In the genomic region with DNA sequence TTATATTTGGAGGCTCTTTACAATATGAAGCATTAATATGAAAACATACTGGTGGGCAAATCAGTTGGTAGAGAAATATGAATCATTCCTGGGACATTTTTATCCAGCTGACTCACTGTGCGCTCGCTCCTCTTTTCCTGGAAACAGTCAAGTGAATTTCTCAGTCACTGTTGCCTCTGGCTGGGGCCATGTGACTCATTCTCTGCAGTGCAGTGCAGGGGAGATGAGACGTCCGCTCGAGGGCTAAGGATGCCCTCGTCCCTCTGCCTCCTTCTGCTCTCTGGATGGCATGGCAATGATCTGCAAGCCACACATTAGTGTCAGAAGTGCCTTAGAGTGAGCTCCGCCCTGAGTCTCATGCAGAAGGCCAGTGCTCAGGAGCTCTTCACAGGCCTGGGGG, we compare ENCODE assay signal across 12 mouse cellular contexts. TPM values are rescaled to one million over a fixed set of nuclear protein-coding genes. Genes with fewer than 3 reads are reported as not detected.
DNase-seq lines count a peak whose midpoint lies in the region; ATAC-seq lines count a peak whose summit lies in the region.
"Had no signal": no experiment of that assay in that cellular context is flagged by ENCODE, and none has a peak within 500 bp of the region (broad histone marks: within the 10 kb centered on the region; RNA-seq: fewer than 3 reads in every experiment).

No protein-coding gene starts in this region.

- 0 out of 2 replicates have a peak overlapping the region, but pooled peaks have one; percentile 11 for H3K27ac ChIP-seq in brown adipose tissue, adult 24 weeks (replicated peaks; ENCODE audit: low read depth, low read length)
- H3K27ac ChIP-seq in forebrain, embryonic 11.5 days (ENCODE audit: low read depth, low read length), result no peak overlapping the region
- H3K27ac ChIP-seq: forebrain, embryonic 13.5 days; hindbrain, postnatal 0 days; liver, embryonic 15.5 days had no signal

- no peak overlapping the region for H3K4me3 ChIP-seq in brown adipose tissue, adult 24 weeks (ENCODE audit: insufficient read depth, low read depth, low read length)
- H3K4me3 ChIP-seq in forebrain, embryonic 11.5 days (ENCODE audit: low read depth, low read length), result no peak overlapping the region
- H3K4me3 ChIP-seq: forebrain, embryonic 13.5 days; liver, embryonic 15.5 days had no signal

- ATAC-seq in forebrain, embryonic 11.5 days (replicated peaks; ENCODE audit: low FRiP score), result no peak
- ATAC-seq: forebrain, embryonic 13.5 days; hindbrain, postnatal 0 days had no signal

- H3K4me2 ChIP-seq in forebrain, embryonic 11.5 days (ENCODE audit: low read depth, low read length, severe bottlenecking), result no peak overlapping the region
- H3K4me2 ChIP-seq: forebrain, embryonic 13.5 days; liver, embryonic 15.5 days had no signal

- DNase-seq in urinary bladder, postnatal 14 days (ENCODE audit: low spot score), result peak; percentile 35
- no peak for DNase-seq in urinary bladder, postnatal 10 days (ENCODE audit: low spot score)
- peak; percentile 27 to 31 for DNase-seq in layer of hippocampus, adult 8-10 months (ENCODE audit: low spot score in 2 of 2)
- peak; percentile 79 for DNase-seq in telencephalon, adult 2 months (ENCODE audit: low read depth, low spot score)
- no peak for DNase-seq in forebrain, embryonic 11.5 days (ENCODE audit: low spot score)
- no peak for DNase-seq in embryo, embryonic 9.5 days (ENCODE audit: extremely low spot score)
- no peak for DNase-seq in lung, postnatal 36 days
- DNase-seq: cerebellum, adult 8-10 months had no signal

- 73% methylated on average over 7 of the region's 7 CpGs for WGBS in forebrain, embryonic 11.5 days

- H3K4me1 ChIP-seq in brown adipose tissue, adult 24 weeks (ENCODE audit: control insufficient read depth, insufficient read depth, insufficient read length, low read length), result peaks cover 5% of the 10 kb centered on the region; the same call in 1 of the 2 replicates
- no peaks in the 10 kb centered on the region for H3K4me1 ChIP-seq in forebrain, embryonic 11.5 days (replicated peaks; ENCODE audit: control insufficient read depth, insufficient read depth, low read length)
- H3K4me1 ChIP-seq: forebrain, embryonic 13.5 days; liver, embryonic 15.5 days had no signal

- H3K27me3 ChIP-seq in forebrain, embryonic 11.5 days (ENCODE audit: control insufficient read depth, insufficient read depth, low read length), result no peaks in the 10 kb centered on the region
- H3K27me3 ChIP-seq: forebrain, embryonic 13.5 days; liver, embryonic 15.5 days had no signal

- H3K36me3 ChIP-seq in forebrain, embryonic 11.5 days (ENCODE audit: control insufficient read depth, insufficient read depth, low read length), result no peaks in the 10 kb centered on the region
- H3K36me3 ChIP-seq: liver, embryonic 15.5 days had no signal

- no peaks in the 10 kb centered on the region for H3K9me3 ChIP-seq in forebrain, embryonic 11.5 days (ENCODE audit: control insufficient read depth, low read length)
- H3K9me3 ChIP-seq: forebrain, embryonic 13.5 days; liver, embryonic 15.5 days had no signal

- H3K9ac ChIP-seq in forebrain, embryonic 11.5 days (ENCODE audit: low read length), result no peak overlapping the region
- H3K9ac ChIP-seq: forebrain, embryonic 13.5 days; liver, embryonic 15.5 days had no signal

RNA-seq across cellular contexts. Expression of gene Acsl1, which starts 41.0 kb away (rescaled TPM):
- 734 and 1,073 TPM in 2 replicates for polyA plus RNA-seq in brown adipose tissue, adult 24 weeks (2012; ENCODE audit: insufficient read depth, insufficient read length, missing spikeins)
- 10 to 100 TPM; 40.6 to 49.2 (median 47.4) TPM for total RNA-seq in layer of hippocampus, adult 8-10 months (2022)
- 6.2 and 6.7 TPM in 2 replicates for polyA plus RNA-seq in forebrain, embryonic 11.5 days (2014; fragmentation: Nextera tagmentation; extraction: Ambion mirVana)

Comparison
In these comparisons a context has a peak if more than half of its experiments do, and no peak if none do; other contexts are left out.
1. DNase-seq: peak in urinary bladder, postnatal 14 days (single experiment), layer of hippocampus, adult 8-10 months (2 of 2) and telencephalon, adult 2 months (single experiment); none in urinary bladder, postnatal 10 days (single experiment), forebrain, embryonic 11.5 days (single experiment), embryo, embryonic 9.5 days (single experiment) and lung, postnatal 36 days (single experiment).
2. RNA of gene Acsl1, which starts 41.0 kb away (polyA plus RNA-seq): 734 to 1,073 TPM in brown adipose tissue, adult 24 weeks; 6.2 to 6.7 TPM in forebrain, embryonic 11.5 days; every median in the first group is over 10 times any median in the second.